ENCODE assay signal across 9 mouse cellular contexts in genomic region chr4:33057890-33058687, GRCm38 (mm10). TPM values are rescaled to one million over a fixed set of nuclear protein-coding genes. Genes with fewer than 3 reads are reported as not detected.
DNase-seq lines count a peak whose midpoint lies in the region; ATAC-seq and TF ChIP-seq lines count a peak whose summit lies in the region.
"Had no signal": no experiment of that assay in that cellular context is flagged by ENCODE, and none has a peak within 500 bp of the region (broad histone marks: within the 10 kb centered on the region; RNA-seq: fewer than 3 reads in every experiment).

No protein-coding gene starts in this region.

- peak; percentile 92 for TF ChIP-seq EP300 in heart, adult 2 months (IDR thresholded peaks at IDR 0.05; ENCODE audit: insufficient read depth, low read depth, low read length)

- H3K27ac ChIP-seq in heart, embryonic 12.5 days (ENCODE audit: poor library complexity, severe bottlenecking): no peak overlapping the region
- H3K27ac ChIP-seq in heart, adult 2 months: peak overlapping the region; percentile 81
- no peak overlapping the region for H3K27ac ChIP-seq in lung, embryonic 14.5 days (ENCODE audit: low read depth)
- no peak overlapping the region for H3K27ac ChIP-seq in forebrain, embryonic 11.5 days (ENCODE audit: low read depth, low read length)
- H3K27ac ChIP-seq: liver, embryonic 13.5 days had no signal

- H3K79me2 ChIP-seq in heart, adult 2 months (replicated peaks; ENCODE audit: control insufficient read depth, insufficient read depth, low read length): no peaks in the 10 kb centered on the region

- no peaks in the 10 kb centered on the region for H3K9me3 ChIP-seq in heart, embryonic 12.5 days (replicated peaks)
- no peaks in the 10 kb centered on the region for H3K9me3 ChIP-seq in lung, embryonic 14.5 days (ENCODE audit: low read depth, low read length)
- no peaks in the 10 kb centered on the region for H3K9me3 ChIP-seq in forebrain, embryonic 11.5 days (ENCODE audit: control insufficient read depth, low read length)
- H3K9me3 ChIP-seq: liver, embryonic 13.5 days had no signal

- H3K4me2 ChIP-seq in heart, embryonic 12.5 days: no peak overlapping the region
- no peak overlapping the region for H3K4me2 ChIP-seq in lung, embryonic 14.5 days
- no peak overlapping the region for H3K4me2 ChIP-seq in forebrain, embryonic 11.5 days (ENCODE audit: low read depth, low read length, severe bottlenecking)
- H3K4me2 ChIP-seq: liver, embryonic 13.5 days had no signal

- no peak for ATAC-seq in heart, embryonic 12.5 days (ENCODE audit: insufficient number of reproducible peaks, low FRiP score)
- peak; percentile 49; the same call in 1 of the 2 replicates for ATAC-seq in lung, embryonic 14.5 days (ENCODE audit: insufficient read depth)
- ATAC-seq in forebrain, embryonic 11.5 days (replicated peaks; ENCODE audit: low FRiP score): no peak
- no peak for ATAC-seq in megakaryocyte progenitor cell, adult 5-6 weeks (replicated peaks; ENCODE audit: poor library complexity)

- DNase-seq in heart, adult 18-20 months: peak; percentile 83 to 91
- peak; percentile 84 for DNase-seq in brain, adult 2 months (ENCODE audit: low read depth, low spot score)
- DNase-seq in heart, adult 2 months: peak; percentile 68 to 82
- peak; percentile 41 for DNase-seq in lung, embryonic 14.5 days
- no peak for DNase-seq in forebrain, embryonic 11.5 days (ENCODE audit: low spot score)
- DNase-seq in liver: no peak
- DNase-seq: liver, embryonic 13.5 days had no signal

- no peak overlapping the region for H3K9ac ChIP-seq in heart, embryonic 12.5 days
- H3K9ac ChIP-seq in heart, adult 2 months (ENCODE audit: low read depth, low read length): no peak overlapping the region
- H3K9ac ChIP-seq in lung, embryonic 14.5 days: no peak overlapping the region
- no peak overlapping the region for H3K9ac ChIP-seq in forebrain, embryonic 11.5 days (ENCODE audit: low read length)
- H3K9ac ChIP-seq: liver, embryonic 13.5 days had no signal

- intact Hi-C loops in heart, adult 2 months (cut with DNase I): loop anchor here (5.0 kb wide), 1 partner anchor 204 kb away; no protein-coding TSS in a partner anchor

- TF ChIP-seq POLR2A in heart, adult 2 months (IDR thresholded peaks at IDR 0.05; ENCODE audit: insufficient read depth, low read depth, low read length): peak; percentile 12; the same call in 1 of the 2 replicates

- H3K36me3 ChIP-seq in heart, embryonic 12.5 days: no peaks in the 10 kb centered on the region
- peaks cover 5% of the 10 kb centered on the region; the same call in 1 of the 2 replicates for H3K36me3 ChIP-seq in heart, adult 2 months (ENCODE audit: control insufficient read depth, insufficient read depth, low read length)
- peaks cover 3% of the 10 kb centered on the region; the same call in 1 of the 2 replicates for H3K36me3 ChIP-seq in lung, embryonic 14.5 days (ENCODE audit: insufficient read depth)
- no peaks in the 10 kb centered on the region for H3K36me3 ChIP-seq in forebrain, embryonic 11.5 days (ENCODE audit: control insufficient read depth, insufficient read depth, low read length)
- H3K36me3 ChIP-seq: liver, embryonic 13.5 days had no signal

- 55% methylated on average over 11 of the region's 11 CpGs for WGBS in heart, embryonic 12.5 days
- 39% methylated on average over 11 of the region's 11 CpGs for WGBS in heart, adult 2 months
- 52% methylated on average over 11 of the region's 11 CpGs for WGBS in lung, embryonic 14.5 days
- 80% methylated on average over 11 of the region's 11 CpGs for WGBS in forebrain, embryonic 11.5 days

- no peak for TF ChIP-seq CTCF in heart, adult 2 months (IDR thresholded peaks at IDR 0.05)
- TF ChIP-seq CTCF in lung, embryonic 14.5 days (IDR thresholded peaks at IDR 0.05; ENCODE audit: low read depth): no peak

- H3K4me3 ChIP-seq in heart, embryonic 12.5 days: no peak overlapping the region
- no peak overlapping the region for H3K4me3 ChIP-seq in heart, adult 2 months
- no peak overlapping the region for H3K4me3 ChIP-seq in lung, embryonic 14.5 days (ENCODE audit: low read depth, low read length)
- H3K4me3 ChIP-seq in forebrain, embryonic 11.5 days (ENCODE audit: low read depth, low read length): no peak overlapping the region
- H3K4me3 ChIP-seq: liver, embryonic 13.5 days had no signal

- H3K4me1 ChIP-seq in heart, embryonic 12.5 days (replicated peaks): peaks cover 9% of the 10 kb centered on the region; the same call in 1 of the 2 replicates
- H3K4me1 ChIP-seq in heart, adult 2 months (ENCODE audit: control insufficient read depth, insufficient read depth, low read length): peaks cover 5% of the 10 kb centered on the region
- no peaks in the 10 kb centered on the region for H3K4me1 ChIP-seq in lung, embryonic 14.5 days (ENCODE audit: insufficient read depth)
- H3K4me1 ChIP-seq in forebrain, embryonic 11.5 days (replicated peaks; ENCODE audit: control insufficient read depth, insufficient read depth, low read length): no peaks in the 10 kb centered on the region
- H3K4me1 ChIP-seq: liver, embryonic 13.5 days had no signal

- H3K27me3 ChIP-seq in heart, embryonic 12.5 days (replicated peaks): no peaks in the 10 kb centered on the region; the same call in 1 of the 2 replicates
- no peaks in the 10 kb centered on the region for H3K27me3 ChIP-seq in heart, adult 2 months (ENCODE audit: control insufficient read depth, insufficient read depth, low read length)
- no peaks in the 10 kb centered on the region for H3K27me3 ChIP-seq in lung, embryonic 14.5 days (ENCODE audit: insufficient read depth, low read length)
- H3K27me3 ChIP-seq in forebrain, embryonic 11.5 days (ENCODE audit: control insufficient read depth, insufficient read depth, low read length): no peaks in the 10 kb centered on the region
- H3K27me3 ChIP-seq: liver, embryonic 13.5 days had no signal

RNA-seq across cellular contexts. Expression of gene Gabrr2, which starts 4.7 kb away (rescaled TPM):
- 1 to 10 TPM; 1.5 to 1.6 TPM for total RNA-seq in heart, adult 18-20 months (2021)
- polyA plus RNA-seq in heart, embryonic 12.5 days (2016; fragmentation: Nextera tagmentation; extraction: Ambion mirVana): 0.28 TPM in 1 of 2 replicates, not detected in the other
- total RNA-seq in heart, adult 2 months (2021): 1 to 10 TPM; 1.6 to 2.6 TPM
- polyA plus RNA-seq in heart, adult 2 months (2012; rRNA removed): 4.9 and 7.5 TPM in 2 replicates
- polyA plus RNA-seq in lung, embryonic 14.5 days (2014; fragmentation: Nextera tagmentation; extraction: Ambion mirVana): 0.14 and 0.28 TPM in 2 replicates
- 0.36 and 0.73 TPM in 2 replicates for polyA plus RNA-seq in forebrain, embryonic 11.5 days (2014; fragmentation: Nextera tagmentation; extraction: Ambion mirVana)
- 0.17 and 0.20 TPM in 2 replicates for total RNA-seq in megakaryocyte progenitor cell, adult 5-6 weeks (2015)
- total RNA-seq in megakaryocyte progenitor cell, adult 5-6 weeks (2017): not detected in 2 replicates
- polyA plus RNA-seq: liver, embryonic 13.5 days had no signal

RNA-seq across cellular contexts. Expression of gene Ube2j1, which starts 26.9 kb away (rescaled TPM):
- total RNA-seq in heart, adult 18-20 months (2021): 10 to 100 TPM; 38.7 to 43.1 TPM
- polyA plus RNA-seq in heart, embryonic 12.5 days (2016; fragmentation: Nextera tagmentation; extraction: Ambion mirVana): 30.6 and 35.5 TPM in 2 replicates
- total RNA-seq in heart, adult 2 months (2021): 10 to 100 TPM; 40.8 to 41.9 TPM
- 14.1 and 20.1 TPM in 2 replicates for polyA plus RNA-seq in heart, adult 2 months (2012; rRNA removed)
- polyA plus RNA-seq in lung, embryonic 14.5 days (2014; fragmentation: Nextera tagmentation; extraction: Ambion mirVana): 50.7 and 57.4 TPM in 2 replicates
- polyA plus RNA-seq in forebrain, embryonic 11.5 days (2014; fragmentation: Nextera tagmentation; extraction: Ambion mirVana): 54.6 and 57.7 TPM in 2 replicates
- 52.8 and 54.9 TPM in 2 replicates for total RNA-seq in megakaryocyte progenitor cell, adult 5-6 weeks (2015)
- total RNA-seq in megakaryocyte progenitor cell, adult 5-6 weeks (2017): 48.5 and 48.9 TPM in 2 replicates

Comparison
In these comparisons a context has a peak if more than half of its experiments do, and no peak if none do; other contexts are left out.
1. DNase-seq: peak in heart, adult 18-20 months (2 of 2), brain, adult 2 months (single experiment), heart, adult 2 months (2 of 2) and lung, embryonic 14.5 days (single experiment); none in forebrain, embryonic 11.5 days (single experiment) and liver (single experiment).